Mouse (Mus musculus) thymus, adult 2 months (tissue): ENCODE data around the gene Snai1. TPM values are rescaled to one million over a fixed set of nuclear protein-coding genes. Genes with fewer than 3 reads are reported as not detected.

Experiments
- DNase-seq: peaks from one replicate; pipeline ENCODE4 v3.0.0; 2021
- H3K27ac ChIP-seq: fragments of 200-500 bp; 2 replicates; pipeline ENCODE4 v1.5.1; 2012; ENCODE audit warnings: low read length, control low read depth; ENCODE audit not compliant: control insufficient read depth, insufficient read depth
- H3K27me3 ChIP-seq: fragments of 200-500 bp; 2 replicates; pipeline ENCODE4 v1.6.1; 2012; ENCODE audit warnings: mild to moderate bottlenecking, low read length, moderate library complexity, mixed read lengths; ENCODE audit not compliant: control insufficient read depth, insufficient read depth
- H3K36me3 ChIP-seq: fragments of 200-500 bp; 2 replicates; pipeline ENCODE4 v1.6.1; 2012; ENCODE audit warnings: mild to moderate bottlenecking, low read length, moderate library complexity; ENCODE audit not compliant: control insufficient read depth, insufficient read depth
- H3K4me1 ChIP-seq: fragments of 200-500 bp; replicated peaks from 2 replicates; pipeline ENCODE4 v1.6.1; 2012; ENCODE audit warnings: low read length; ENCODE audit not compliant: control insufficient read depth, insufficient read depth
- H3K4me3 ChIP-seq: fragments of 200-500 bp; 2 replicates; pipeline ENCODE4 v1.5.1; 2012; ENCODE audit warnings: mild to moderate bottlenecking, low read length, control low read depth, moderate library complexity; ENCODE audit not compliant: control insufficient read depth, insufficient read depth
- CTCF ChIP-seq: fragments of 200-500 bp; IDR thresholded peaks from 2 replicates; pipeline ENCODE4 v1.5.1; 2012; ENCODE audit warnings: mild to moderate bottlenecking, control low read depth, low read length, moderate library complexity, borderline replicate concordance; ENCODE audit not compliant: control insufficient read depth, poor library complexity, insufficient read depth; ENCODE audit errors: extremely low read depth
- POLR2A ChIP-seq: fragments of 200-500 bp; IDR thresholded peaks from 2 replicates; pipeline ENCODE4 v1.6.1; 2012; ENCODE audit warnings: mild to moderate bottlenecking, low read length, control low read depth, moderate library complexity; ENCODE audit not compliant: control insufficient read depth, poor library complexity, insufficient read depth; ENCODE audit errors: extremely low read depth
- WGBS: fragments of 180-500 bp; shearing (Covaris S2); methylation state at CpG from one replicate; pipeline ENCODE4 v1.1.7; 2018; 5-methylcytosine and 5-hydroxymethylcytosine counted together
- polyA plus RNA-seq: library from polyadenylated mRNA; depleted of rRNA; stranded (reverse); fragments of >200 nt; gene quantifications from 2 replicates; pipeline ENCODE4 v1.2.3, GENCODE M21; 2012

The Snai1 gene
- polyA plus RNA-seq, 1 experiment, result 10.7 TPM

- Histone ChIP-seq H3K27me3 (no peaks in the 10 kb centered on the region), H3K4me3 (no peak overlapping the region), H3K4me1 (peaks cover 45% of the 10 kb centered on the region), H3K27ac (no peak overlapping the region), H3K36me3 (no peaks in the 10 kb centered on the region)
- TF ChIP-seq CTCF, result no peak
- no peak for TF ChIP-seq POLR2A
- DNase-seq, result no peak
- 92% methylated on average over 8 of the region's 8 CpGs for WGBS
Observed at GRCm38 (mm10) chr2:167550341-167550854, 12.4 kb downstream of the Snai1 start.

- WGBS, result 46% methylated on average over 8 of the region's 8 CpGs
- TF ChIP-seq CTCF (no peak), POLR2A (no peak)
- Histone ChIP-seq H3K27me3 (no peaks in the 10 kb centered on the region), H3K4me1 (peaks cover 54% of the 10 kb centered on the region), H3K27ac (peak overlapping the region; percentile 19), H3K36me3 (no peaks in the 10 kb centered on the region), H3K4me3 (no peak overlapping the region)
- DNase-seq, result peak; percentile 44
Observed at GRCm38 (mm10) chr2:167551342-167551920, 13.4 kb downstream of the Snai1 start.

GRCm38 (mm10) chr2:167552292-167552691, 14.3 kb downstream of the Snai1 start:
- Histone ChIP-seq H3K4me1 (peaks cover 54% of the 10 kb centered on the region), H3K27me3 (no peaks in the 10 kb centered on the region), H3K36me3 (no peaks in the 10 kb centered on the region), H3K4me3 (no peak overlapping the region), H3K27ac (no peak overlapping the region; the same call in 1 of the 2 replicates)
- no peak for TF ChIP-seq POLR2A
- no peak for TF ChIP-seq CTCF
- 90% methylated on average over 4 of the region's 4 CpGs for WGBS
- DNase-seq, result no peak

- DNase-seq, result peak; percentile 42
- Histone ChIP-seq H3K4me1 (peaks cover 54% of the 10 kb centered on the region), H3K27me3 (no peaks in the 10 kb centered on the region), H3K36me3 (no peaks in the 10 kb centered on the region), H3K4me3 (no peak overlapping the region), H3K27ac (peak overlapping the region; percentile 77)
- TF ChIP-seq POLR2A (no peak), CTCF (no peak)
- WGBS, result 59% methylated on average over 11 of the region's 11 CpGs
Observed at GRCm38 (mm10) chr2:167552927-167553402, 15.0 kb downstream of the Snai1 start.

GRCm38 (mm10) chr2:167555766-167556165, 17.8 kb downstream of the Snai1 start:
- no peak for TF ChIP-seq CTCF
- no peak for TF ChIP-seq POLR2A

GRCm38 (mm10) chr2:167559413-167559812, 21.4 kb downstream of the Snai1 start:
- H3K4me1 ChIP-seq, result peaks cover 19% of the 10 kb centered on the region
- H3K27ac ChIP-seq, result no peak overlapping the region
- H3K4me3 ChIP-seq, result no peak overlapping the region
- WGBS, result 37% methylated on average over 27 of the region's 27 CpGs
- no peaks in the 10 kb centered on the region for H3K36me3 ChIP-seq
- TF ChIP-seq POLR2A (no peak), CTCF (no peak)
- no peaks in the 10 kb centered on the region; the same call in 1 of the 2 replicates for H3K27me3 ChIP-seq
- no peak for DNase-seq

More at GRCm38 (mm10) chr2:167555766-167556165, 17.8 kb downstream of the Snai1 start:
- peak overlapping the region; percentile 75 for H3K27ac ChIP-seq
- 30% methylated on average over 5 of the region's 5 CpGs for WGBS
- DNase-seq, result peak; percentile 40
- H3K36me3 ChIP-seq, result no peaks in the 10 kb centered on the region
- H3K27me3 ChIP-seq, result no peaks in the 10 kb centered on the region; the same call in 1 of the 2 replicates
- peaks cover 49% of the 10 kb centered on the region for H3K4me1 ChIP-seq
- no peak overlapping the region for H3K4me3 ChIP-seq

GRCm38 (mm10) chr2:167562101-167562500, 24.1 kb downstream of the Snai1 start:
- no peaks in the 10 kb centered on the region for H3K36me3 ChIP-seq
- no peak for DNase-seq
- TF ChIP-seq POLR2A (no peak), CTCF (no peak)
- H3K4me1 ChIP-seq, result no peaks in the 10 kb centered on the region
- H3K27me3 ChIP-seq, result no peaks in the 10 kb centered on the region; the same call in 1 of the 2 replicates
- WGBS, result 42% methylated on average over 8 of the region's 8 CpGs
- no peak overlapping the region for H3K27ac ChIP-seq
- H3K4me3 ChIP-seq, result no peak overlapping the region
